Mouse (Mus musculus) erythroblast, embryonic 14.5 days (primary cell): ENCODE results near the gene Ttll10.

Source experiments
- GATA1 ChIP-seq: IDR thresholded peaks from 2 replicates; pipeline ENCODE4 v1.6.1; 2012; ENCODE audit warnings: low read length, inconsistent platforms, mixed read lengths
- TAL1 ChIP-seq: IDR thresholded peaks from 3 replicates; pipeline ENCODE4 v1.6.1; 2012; ENCODE audit warnings: low read length, inconsistent platforms, mixed read lengths

- TF ChIP-seq TAL1 (no peak), GATA1 (no peak)
Measured at GRCm38 (mm10) chr4:156099427-156099826, 40.2 kb upstream of the Ttll10 start.
